ENCODE assay signal across 12 mouse cellular contexts in the genomic region with DNA sequence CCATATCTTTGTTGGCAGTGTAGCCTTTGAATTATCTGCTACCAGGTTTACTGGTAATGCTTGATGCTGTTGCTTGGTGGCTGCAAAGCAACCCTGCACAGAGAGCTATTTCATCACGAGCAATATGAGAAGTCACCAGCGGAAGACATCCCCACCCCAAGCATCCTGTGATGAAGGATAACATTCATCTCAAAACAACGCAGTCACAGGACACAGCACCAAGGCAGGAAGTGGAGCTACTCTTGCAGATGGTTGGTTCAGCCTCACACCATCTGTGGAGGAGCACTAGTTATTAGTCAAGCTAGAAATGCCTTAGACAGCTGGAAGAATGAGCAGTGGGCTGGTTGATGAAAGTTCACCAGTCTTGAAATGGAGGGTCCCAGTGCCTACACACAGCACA.
DNase-seq lines count a peak whose midpoint lies in the region; ATAC-seq and TF ChIP-seq lines count a peak whose summit lies in the region.
"Had no signal": no experiment of that assay in that cellular context is flagged by ENCODE, and none has a peak within 500 bp of the region (broad histone marks: within the 10 kb centered on the region; RNA-seq: fewer than 3 reads in every experiment).

No protein-coding gene starts in this region.

- no peaks in the 10 kb centered on the region for H3K27me3 ChIP-seq in kidney, adult 2 months (replicated peaks; ENCODE audit: control insufficient read depth, insufficient read depth, low read length)
- H3K27me3 ChIP-seq in kidney, embryonic 16.5 days (ENCODE audit: insufficient read depth, low read length), result no peaks in the 10 kb centered on the region
- H3K27me3 ChIP-seq: hindbrain, embryonic 15.5 days had no signal

- no peaks in the 10 kb centered on the region for H3K9me3 ChIP-seq in kidney, embryonic 16.5 days (ENCODE audit: low read length)
- H3K9me3 ChIP-seq: heart, embryonic 10.5 days; hindbrain, embryonic 15.5 days; megakaryocyte, embryonic 14.5 days had no signal

- intact Hi-C loops in left cerebral cortex, postnatal 14 days (cut with DNase I), result no loop called here

- ATAC-seq in kidney, embryonic 16.5 days (ENCODE audit: low FRiP score, low TSS enrichment), result no peak
- peak; percentile 65; the same call in 1 of the 2 replicates for ATAC-seq in monocyte, adult 5-6 weeks (replicated peaks; ENCODE audit: insufficient number of reproducible peaks, low FRiP score, low TSS enrichment, poor library complexity, severe bottlenecking)
- ATAC-seq: forebrain, embryonic 14.5 days had no signal

- no peak for TF ChIP-seq POLR2A in kidney, adult 2 months (IDR thresholded peaks at IDR 0.05; ENCODE audit: low read depth, low read length)

- no peak for TF ChIP-seq CTCF in kidney, adult 2 months (conservative IDR thresholded peaks at IDR 0.05; ENCODE audit: insufficient read depth, insufficient read length, low read depth, low read length)

- DNase-seq in kidney, adult 2 months, result peak; percentile 19
- peak; percentile 63 for DNase-seq in thymus, postnatal 14 days
- DNase-seq in adipocyte (ENCODE audit: low spot score), result no peak
- DNase-seq in left cerebral cortex, postnatal 14 days (ENCODE audit: low spot score in 2 of 2), result no peak
- DNase-seq in adrenal gland, postnatal 36 days, result no peak

- H3K36me3 ChIP-seq in kidney, adult 2 months (ENCODE audit: control insufficient read depth, insufficient read depth, low read length), result no peaks in the 10 kb centered on the region
- H3K36me3 ChIP-seq in kidney, embryonic 16.5 days (ENCODE audit: insufficient read depth, low read length), result no peaks in the 10 kb centered on the region
- H3K36me3 ChIP-seq: heart, embryonic 10.5 days; hindbrain, embryonic 15.5 days had no signal

- no peak overlapping the region for H3K4me2 ChIP-seq in kidney, embryonic 16.5 days (replicated peaks; ENCODE audit: low read depth, low read length)
- H3K4me2 ChIP-seq: hindbrain, embryonic 15.5 days had no signal

- WGBS in kidney, adult 2 months, result 49% methylated on average over 3 of the region's 3 CpGs
- WGBS in kidney, embryonic 16.5 days, result 62% methylated on average over 3 of the region's 3 CpGs

- H3K9ac ChIP-seq in kidney, embryonic 16.5 days (replicated peaks; ENCODE audit: low read length), result no peak overlapping the region
- H3K9ac ChIP-seq: hindbrain, embryonic 15.5 days had no signal

- no peak overlapping the region for H3K4me3 ChIP-seq in kidney, adult 2 months (ENCODE audit: insufficient read depth, low read depth, low read length)
- no peak overlapping the region for H3K4me3 ChIP-seq in kidney, embryonic 16.5 days (ENCODE audit: low read length)
- no peak overlapping the region for H3K4me3 ChIP-seq in brown adipose tissue, adult 24 weeks (ENCODE audit: insufficient read depth, low read depth, low read length)
- H3K4me3 ChIP-seq: heart, embryonic 10.5 days; hindbrain, embryonic 15.5 days; megakaryocyte, embryonic 14.5 days had no signal

- H3K27ac ChIP-seq in kidney, adult 2 months (ENCODE audit: insufficient read depth, low read depth, low read length), result no peak overlapping the region
- no peak overlapping the region for H3K27ac ChIP-seq in kidney, embryonic 16.5 days (ENCODE audit: low read length)
- H3K27ac ChIP-seq in brown adipose tissue, adult 24 weeks (replicated peaks; ENCODE audit: low read depth, low read length), result 0 out of 2 replicates have a peak overlapping the region, but pooled peaks have one; percentile 8
- H3K27ac ChIP-seq: heart, embryonic 10.5 days; hindbrain, embryonic 15.5 days had no signal

- H3K4me1 ChIP-seq in kidney, adult 2 months (ENCODE audit: control insufficient read depth, insufficient read depth, low read length), result no peaks in the 10 kb centered on the region
- no peaks in the 10 kb centered on the region for H3K4me1 ChIP-seq in kidney, embryonic 16.5 days (ENCODE audit: insufficient read depth, low read length)
- H3K4me1 ChIP-seq in brown adipose tissue, adult 24 weeks (ENCODE audit: control insufficient read depth, insufficient read depth, insufficient read length, low read length), result no peaks in the 10 kb centered on the region; the same call in 1 of the 2 replicates
- H3K4me1 ChIP-seq: hindbrain, embryonic 15.5 days had no signal

Comparison
In these comparisons a context has a peak if more than half of its experiments do, and no peak if none do; other contexts are left out.
1. DNase-seq: peak in kidney, adult 2 months (single experiment) and thymus, postnatal 14 days (single experiment); none in adipocyte (single experiment), left cerebral cortex, postnatal 14 days (0 of 2) and adrenal gland, postnatal 36 days (0 of 2).